Mouse (Mus musculus) embryo, embryonic 11.5 days (tissue): ENCODE results near the gene Lrrc27.

Experiments used
- DNase-seq: peaks from one replicate; pipeline ENCODE4 v3.0.0-alpha.2; 2012; ENCODE audit warnings: low read depth, low spot score

Lrrc27 gene

DNA sequence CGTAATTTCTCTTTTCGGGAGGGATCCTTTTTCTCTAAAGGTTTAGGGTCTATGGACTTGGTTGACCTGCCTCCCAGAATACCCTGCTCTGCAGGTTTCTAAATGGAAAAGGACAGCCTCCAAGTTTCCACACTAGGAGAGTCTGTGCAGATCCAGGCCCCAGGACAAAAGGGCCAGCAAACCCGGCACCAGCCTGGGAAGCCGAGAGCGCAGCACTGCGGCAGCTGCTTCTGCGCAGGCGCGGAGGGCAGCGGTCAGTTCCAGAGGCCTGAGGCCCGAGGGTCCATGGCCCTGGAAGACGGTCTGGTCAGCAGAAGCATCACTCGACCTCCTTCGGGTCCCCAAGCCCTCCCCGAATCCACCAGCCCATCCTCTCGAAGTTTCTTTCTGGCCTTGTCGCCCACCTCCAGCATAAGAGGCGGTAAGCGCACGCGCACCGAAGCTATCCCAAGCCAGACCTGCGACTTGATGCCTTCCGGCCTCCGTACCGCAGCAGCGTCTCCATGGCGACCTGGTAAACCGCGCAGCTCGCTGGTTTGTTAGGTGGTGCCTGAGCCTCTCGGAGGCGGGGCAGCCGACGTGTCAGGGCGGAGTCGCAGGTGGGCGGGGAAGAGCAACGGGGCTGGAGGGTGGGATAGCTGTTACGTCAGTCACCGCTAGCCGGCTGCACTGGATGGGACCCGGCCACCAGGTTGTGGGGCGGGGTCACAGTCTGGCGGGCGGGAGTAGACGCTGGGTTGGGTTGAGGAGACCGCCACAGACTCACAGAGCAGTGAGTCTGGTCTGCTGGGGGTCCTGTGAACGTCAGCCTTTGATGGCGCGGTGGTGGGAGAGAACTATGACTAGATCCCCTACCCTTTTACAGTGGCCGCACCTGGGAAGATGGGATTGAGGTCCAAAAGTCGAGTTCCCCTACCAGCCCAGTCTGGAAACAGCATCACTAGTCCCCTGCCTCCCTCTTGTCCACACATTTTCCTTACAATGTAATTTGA is at the start of gene Lrrc27, which contains the start of gene Stk32c:
Gene Lrrc27 (plus strand): TSS at position 235 of the 992 bp plus-strand sequence.
Gene Stk32c (minus strand): TSS at position 554 of the 992 bp plus-strand sequence.
- DNase-seq, result peak; percentile 99

DNA sequence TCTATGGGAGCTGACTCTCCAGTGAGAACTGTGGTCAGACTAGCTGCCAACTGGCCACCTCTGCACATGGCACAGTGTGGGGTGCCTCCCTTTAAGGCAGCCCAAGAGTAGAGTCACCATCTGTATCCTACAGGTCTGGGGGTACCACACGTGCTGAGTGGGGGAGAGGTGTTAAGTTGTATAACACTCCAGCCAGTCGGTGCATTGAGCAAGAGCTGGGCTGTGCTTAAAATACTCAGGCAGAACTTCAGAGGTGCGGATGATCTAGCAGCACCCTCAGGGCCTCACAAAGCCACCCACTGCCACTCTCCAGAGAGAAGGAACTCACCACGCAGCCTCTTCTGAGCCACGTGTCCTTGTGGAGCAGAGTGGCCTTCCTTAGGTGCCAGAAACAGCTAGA is 48.4 kb upstream of the Lrrc27 start:
- DNase-seq, result no peak

GRCm38 (mm10) chr7:139169143-139169542 is 43.6 kb upstream of the Lrrc27 start:
- DNase-seq, result no peak

- no peak for DNase-seq
Observed at GRCm38 (mm10) chr7:139179299-139179698, 33.5 kb upstream of the Lrrc27 start.

GRCm38 (mm10) chr7:139180058-139180457 is 32.7 kb upstream of the Lrrc27 start:
- no peak for DNase-seq

- DNase-seq, result no peak
Observed at GRCm38 (mm10) chr7:139184396-139184795, 28.4 kb upstream of the Lrrc27 start.

GRCm38 (mm10) chr7:139184846-139185245 is 27.9 kb upstream of the Lrrc27 start:
- DNase-seq, result no peak

DNA sequence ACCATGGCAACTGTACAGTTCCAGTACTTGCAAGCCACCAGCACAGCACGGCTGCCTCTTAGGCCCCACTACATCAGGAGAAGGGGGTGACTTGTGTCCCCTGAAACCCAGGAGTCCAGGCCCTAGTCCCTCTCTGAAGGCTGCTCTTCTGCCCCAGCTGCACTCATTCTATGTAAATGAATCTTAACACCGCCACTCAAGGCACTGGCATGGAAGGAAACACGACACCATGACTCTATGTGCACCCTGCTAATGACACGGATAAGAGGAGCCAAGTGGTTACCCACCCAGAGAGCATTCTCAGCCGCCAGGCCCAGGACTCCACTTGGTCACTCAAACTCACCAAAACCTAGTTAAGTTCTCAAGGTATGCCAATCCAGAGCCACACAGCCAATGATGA is 26.8 kb upstream of the Lrrc27 start:
- DNase-seq, result no peak

DNA sequence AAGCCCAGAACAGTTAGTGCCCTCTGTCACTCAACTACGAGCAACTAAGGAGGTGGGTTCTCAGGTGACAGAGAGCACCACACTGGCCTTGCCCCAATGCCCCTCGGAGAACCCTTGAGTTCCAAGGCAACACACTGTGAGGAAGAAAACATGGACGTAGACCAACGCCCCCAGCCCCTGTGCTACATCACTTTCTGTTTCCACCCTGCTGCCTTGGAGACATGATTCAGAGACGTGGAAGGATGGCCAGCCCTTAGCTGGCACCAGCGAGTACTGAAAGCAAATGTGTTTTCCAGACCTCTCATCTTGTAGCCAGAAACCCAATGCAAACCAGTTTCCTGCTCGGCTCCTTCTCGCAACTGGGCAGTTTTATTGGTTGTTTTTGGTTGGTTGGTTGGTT is 26.4 kb upstream of the Lrrc27 start:
- no peak for DNase-seq

GRCm38 (mm10) chr7:139187277-139187676 is 25.5 kb upstream of the Lrrc27 start:
- DNase-seq, result no peak

- peak; percentile 72 for DNase-seq
Observed at GRCm38 (mm10) chr7:139187771-139188633, 24.8 kb upstream of the Lrrc27 start.

- peak; percentile 29 for DNase-seq
Observed at GRCm38 (mm10) chr7:139188634-139189207, 24.1 kb upstream of the Lrrc27 start.

- no peak for DNase-seq
Observed at GRCm38 (mm10) chr7:139190616-139191015, 22.2 kb upstream of the Lrrc27 start.

GRCm38 (mm10) chr7:139191619-139192018 is 21.2 kb upstream of the Lrrc27 start:
- no peak for DNase-seq

DNA sequence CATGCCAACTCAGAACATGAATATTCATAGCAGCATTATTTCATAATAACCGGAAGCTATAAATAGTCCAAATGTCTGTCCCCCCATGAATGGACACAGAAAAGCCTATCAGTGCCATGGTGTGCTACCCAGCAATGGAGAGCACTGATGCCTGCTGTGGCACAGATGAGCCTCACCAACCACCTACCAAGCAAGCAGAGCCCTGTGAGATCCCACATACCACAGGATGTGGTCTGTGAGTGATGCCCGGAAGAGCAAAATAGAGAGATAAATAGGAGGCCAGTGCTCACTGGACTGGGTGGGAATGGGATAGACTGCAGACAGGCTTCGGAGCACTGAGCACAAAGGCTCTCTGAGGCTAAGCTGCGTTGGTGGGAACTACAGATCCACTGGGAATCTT is 15.8 kb upstream of the Lrrc27 start:
- no peak for DNase-seq

- DNase-seq, result no peak
Observed at GRCm38 (mm10) chr7:139200108-139200507, 12.7 kb upstream of the Lrrc27 start.

DNA sequence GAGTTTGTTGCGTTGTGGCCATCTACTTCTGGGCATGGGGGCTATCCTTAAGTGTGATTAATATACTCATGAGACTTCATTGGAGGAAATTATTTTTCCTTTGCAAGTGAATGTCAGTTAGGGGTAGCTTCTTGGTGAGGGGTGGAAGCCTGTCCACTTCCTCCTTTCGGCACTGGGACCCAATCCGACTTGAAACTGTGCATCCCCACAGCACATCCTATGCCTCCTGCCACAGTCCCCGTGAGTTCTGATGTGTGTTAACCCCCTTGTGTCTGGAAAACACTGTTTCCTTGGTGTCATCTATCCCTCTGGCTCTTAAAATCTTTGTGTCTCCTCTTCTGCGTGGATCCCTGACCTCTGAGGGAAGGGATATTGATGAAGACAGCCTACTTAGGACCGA is 11.6 kb upstream of the Lrrc27 start:
- no peak for DNase-seq

GRCm38 (mm10) chr7:139208023-139208772 is 4.6 kb upstream of the Lrrc27 start:
- DNase-seq, result peak; percentile 56

DNA sequence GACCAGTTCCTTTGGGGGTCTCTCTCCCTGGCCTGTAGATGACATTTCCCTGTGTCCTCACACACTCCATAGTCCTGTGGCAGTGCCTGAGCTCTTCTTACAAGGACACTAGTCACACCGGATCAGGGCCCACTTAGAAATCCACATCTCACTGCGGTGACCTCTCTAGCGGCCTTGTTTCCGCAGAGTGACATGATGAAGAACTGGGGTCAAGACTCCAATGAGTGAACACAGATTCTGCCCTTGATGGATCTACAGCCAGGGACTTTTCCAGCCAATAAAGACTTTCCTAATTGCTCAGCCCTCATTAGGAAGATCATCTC is 4.1 kb upstream of the Lrrc27 start:
- no peak for DNase-seq

DNA sequence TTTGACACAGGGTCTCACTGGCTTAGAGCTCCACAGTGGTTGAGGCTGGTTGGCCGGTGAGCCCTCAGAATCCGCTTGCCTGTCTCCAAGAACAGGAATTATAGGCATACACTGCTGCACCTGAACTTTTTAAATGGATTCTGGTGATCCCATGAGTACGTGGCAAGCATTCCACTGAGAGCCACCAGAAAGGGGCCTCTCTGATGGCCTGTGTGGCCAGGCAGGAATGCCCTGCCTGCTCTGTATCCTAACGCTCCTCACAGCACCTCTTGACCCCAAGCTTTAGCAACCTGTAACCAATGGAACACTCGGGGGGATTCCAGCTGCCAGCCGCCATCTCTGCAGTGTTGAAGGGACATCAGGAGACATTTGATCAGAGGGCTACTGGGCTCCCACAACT is 1.0 kb upstream of the Lrrc27 start:
- no peak for DNase-seq

GRCm38 (mm10) chr7:139213751-139214150 is 963 bp downstream of the Lrrc27 start:
- DNase-seq, result no peak
